Mouse (Mus musculus) thymus, postnatal 4 days (tissue): ENCODE measurements around the gene Pcgf6.
A peak's percentile ranks its signal among the peaks of the same experiment; 100 is the strongest.
"Not testable (repeated sequence)": the region's sequence is repeated elsewhere in the genome, so short reads cannot be mapped to it uniquely, and the experiment has no call there.

Experiments
- DNase-seq: peaks from one replicate; pipeline ENCODE4 v3.0.0; 2021

Gene Pcgf6

GRCm38 (mm10) chr19:46996095-46996494 is 54.6 kb downstream of the Pcgf6 start:
- DNase-seq: no peak

GRCm38 (mm10) chr19:46992329-46992728 is 58.4 kb downstream of the Pcgf6 start:
- not testable (repeated sequence) for DNase-seq

- DNase-seq: peak; percentile 91
Measured at GRCm38 (mm10) chr19:46991145-46991544, 59.6 kb downstream of the Pcgf6 start.

- not testable (repeated sequence) for DNase-seq
Measured at GRCm38 (mm10) chr19:46990625-46991024, 60.1 kb downstream of the Pcgf6 start.

GRCm38 (mm10) chr19:46990153-46990518 is 60.6 kb downstream of the Pcgf6 start:
- no peak for DNase-seq

GRCm38 (mm10) chr19:46989479-46990152 is 61.1 kb downstream of the Pcgf6 start:
- no peak for DNase-seq

GRCm38 (mm10) chr19:46988231-46989087 is 62.2 kb downstream of the Pcgf6 start:
- DNase-seq: peak; percentile 61

GRCm38 (mm10) chr19:46987646-46988045 is 63.1 kb downstream of the Pcgf6 start:
- no peak for DNase-seq

GRCm38 (mm10) chr19:46984726-46985622 is 65.7 kb downstream of the Pcgf6 start:
- no peak for DNase-seq

GRCm38 (mm10) chr19:46983966-46984380 is 66.7 kb downstream of the Pcgf6 start:
- no peak for DNase-seq
